Mouse (Mus musculus) heart, postnatal 4 days (tissue): ENCODE results near the gene Foxp1. TPM values are rescaled to one million over a fixed set of nuclear protein-coding genes. Genes with fewer than 3 reads are reported as not detected.

Experiments
- DNase-seq: peaks from one replicate; pipeline ENCODE4 v3.0.0; 2021
- total RNA-seq, 2 experiments: library from RNA; stranded (reverse); gene quantifications; 2 replicates each; pipeline ENCODE4 v1.2.3; 2021

Gene Foxp1
- total RNA-seq, 2 experiments from 2014 or later = 66.1 to 67.0 TPM

- DNase-seq = no peak
These were observed 401.4 kb downstream of the Foxp1 start for GRCm38 (mm10) chr6:99120776-99121766.

- DNase-seq = no peak
These were observed 404.0 kb downstream of the Foxp1 start for GRCm38 (mm10) chr6:99118534-99118933.

- no peak for DNase-seq
These were observed 405.1 kb downstream of the Foxp1 start for GRCm38 (mm10) chr6:99117411-99117810.

- no peak for DNase-seq
These were observed 410.7 kb downstream of the Foxp1 start for GRCm38 (mm10) chr6:99111856-99112255.

GRCm38 (mm10) chr6:99108417-99108816, 414.1 kb downstream of the Foxp1 start:
- no peak for DNase-seq

GRCm38 (mm10) chr6:99107674-99108073, 414.8 kb downstream of the Foxp1 start:
- no peak for DNase-seq

GRCm38 (mm10) chr6:99107081-99107482, 415.4 kb downstream of the Foxp1 start:
- no peak for DNase-seq

GRCm38 (mm10) chr6:99105979-99106378, 416.5 kb downstream of the Foxp1 start:
- DNase-seq = no peak

GRCm38 (mm10) chr6:99104446-99104845, 418.1 kb downstream of the Foxp1 start:
- no peak for DNase-seq

GRCm38 (mm10) chr6:99103911-99104310, 418.6 kb downstream of the Foxp1 start:
- DNase-seq = no peak

GRCm38 (mm10) chr6:99101489-99101908, 421.0 kb downstream of the Foxp1 start:
- peak; percentile 31 for DNase-seq

GRCm38 (mm10) chr6:99100331-99100730, 422.2 kb downstream of the Foxp1 start:
- DNase-seq = no peak

GRCm38 (mm10) chr6:99099781-99100180, 422.7 kb downstream of the Foxp1 start:
- DNase-seq = no peak

- DNase-seq = no peak
These were observed 425.3 kb downstream of the Foxp1 start for GRCm38 (mm10) chr6:99097191-99097590.

GRCm38 (mm10) chr6:99096776-99097166, 425.8 kb downstream of the Foxp1 start:
- DNase-seq = no peak

- DNase-seq = peak; percentile 49
These were observed 426.3 kb downstream of the Foxp1 start for GRCm38 (mm10) chr6:99096105-99096775.

- peak; percentile 67 for DNase-seq
These were observed 427.1 kb downstream of the Foxp1 start for GRCm38 (mm10) chr6:99095185-99096104.

GRCm38 (mm10) chr6:99094339-99094989, 428.1 kb downstream of the Foxp1 start:
- peak; percentile 54 for DNase-seq

GRCm38 (mm10) chr6:99093856-99094255, 428.7 kb downstream of the Foxp1 start:
- DNase-seq = peak; percentile 40

- no peak for DNase-seq
These were observed 429.3 kb downstream of the Foxp1 start for GRCm38 (mm10) chr6:99093208-99093607.

GRCm38 (mm10) chr6:99091799-99092198, 430.7 kb downstream of the Foxp1 start:
- DNase-seq = no peak

- no peak for DNase-seq
These were observed 434.9 kb downstream of the Foxp1 start for GRCm38 (mm10) chr6:99087598-99087997.
